Comparison of ENCODE assay signal across 10 mouse cellular contexts in genomic region chr1:136866481-136867092, GRCm38 (mm10).
DNase-seq lines count a peak whose midpoint lies in the region; ATAC-seq and TF ChIP-seq lines count a peak whose summit lies in the region.
"Had no signal": no experiment of that assay in that cellular context is flagged by ENCODE, and none has a peak within 500 bp of the region (broad histone marks: within the 10 kb centered on the region; RNA-seq: fewer than 3 reads in every experiment).

No protein-coding gene starts in this region.

- TF ChIP-seq CTCF in E14TG2a.4 (conservative IDR thresholded peaks at IDR 0.05; ENCODE audit: low read length), result peak; percentile 61

- ATAC-seq in kidney, embryonic 14.5 days (ENCODE audit: low FRiP score, low TSS enrichment), result no peak

- no peaks in the 10 kb centered on the region for H3K36me3 ChIP-seq in kidney, embryonic 14.5 days (ENCODE audit: control insufficient read depth, insufficient read depth, low read length)
- peaks cover 81% of the 10 kb centered on the region for H3K36me3 ChIP-seq in E14TG2a.4 (ENCODE audit: insufficient read depth, low read length)
- H3K36me3 ChIP-seq: hindbrain, embryonic 15.5 days had no signal

- no peak overlapping the region for H3K4me3 ChIP-seq in kidney, embryonic 14.5 days (ENCODE audit: low read length)
- H3K4me3 ChIP-seq in E14TG2a.4 (replicated peaks; ENCODE audit: low read length), result no peak overlapping the region
- H3K4me3 ChIP-seq: hindbrain, embryonic 15.5 days had no signal

- intact Hi-C loops in left cerebral cortex, postnatal 10 days (cut with DNase I), result no loop called here

- no peak overlapping the region for H3K4me2 ChIP-seq in kidney, embryonic 14.5 days (replicated peaks; ENCODE audit: low read depth, low read length)
- H3K4me2 ChIP-seq: hindbrain, embryonic 15.5 days had no signal

- peak; percentile 31 for DNase-seq in kidney, adult 9 months
- peak; percentile 36 for DNase-seq in ZHBTc4 (ENCODE audit: low read depth, low spot score)
- peak; percentile 25 for DNase-seq in lung, postnatal 14 days
- no peak for DNase-seq in layer of hippocampus, adult 9-11 months
- no peak for DNase-seq in left cerebral cortex, postnatal 10 days (ENCODE audit: extremely low spot score in 1 of 2, low spot score in 2 of 2)
- DNase-seq in yolk sac, embryonic 10.5 days (ENCODE audit: low spot score), result no peak
- DNase-seq: right cerebral cortex, postnatal 25 days had no signal

- H3K9ac ChIP-seq in kidney, embryonic 14.5 days (ENCODE audit: low read depth, low read length), result no peak overlapping the region
- H3K9ac ChIP-seq: hindbrain, embryonic 15.5 days had no signal

- H3K4me1 ChIP-seq in kidney, embryonic 14.5 days (ENCODE audit: control insufficient read depth, insufficient read depth, low read length), result no peaks in the 10 kb centered on the region
- H3K4me1 ChIP-seq in E14TG2a.4 (replicated peaks; ENCODE audit: low read depth, low read length), result no peaks in the 10 kb centered on the region
- H3K4me1 ChIP-seq: hindbrain, embryonic 15.5 days had no signal

- no peaks in the 10 kb centered on the region for H3K27me3 ChIP-seq in kidney, embryonic 14.5 days (ENCODE audit: control insufficient read depth, insufficient read depth, low read length)
- no peaks in the 10 kb centered on the region for H3K27me3 ChIP-seq in E14TG2a.4 (ENCODE audit: insufficient read depth, low read length)
- H3K27me3 ChIP-seq: hindbrain, embryonic 15.5 days had no signal

- 79% methylated on average over 9 of the region's 9 CpGs for WGBS in kidney, embryonic 14.5 days

- no peak overlapping the region for H3K27ac ChIP-seq in kidney, embryonic 14.5 days (ENCODE audit: low read depth, low read length)
- H3K27ac ChIP-seq: hindbrain, embryonic 15.5 days had no signal

- H3K9me3 ChIP-seq in kidney, embryonic 14.5 days (ENCODE audit: control insufficient read depth, low read length), result no peaks in the 10 kb centered on the region
- H3K9me3 ChIP-seq in E14TG2a.4 (ENCODE audit: low read length), result no peaks in the 10 kb centered on the region
- H3K9me3 ChIP-seq: hindbrain, embryonic 15.5 days had no signal

Comparison
In these comparisons a context has a peak if more than half of its experiments do, and no peak if none do; other contexts are left out.
1. DNase-seq: peak in kidney, adult 9 months (single experiment), ZHBTc4 (single experiment) and lung, postnatal 14 days (single experiment); none in layer of hippocampus, adult 9-11 months (single experiment), left cerebral cortex, postnatal 10 days (0 of 2) and yolk sac, embryonic 10.5 days (single experiment).